Mouse (Mus musculus): ENCODE measurements around the gene Dgki.

GRCm38 (mm10) chr6:36898412-36898811 is 401.6 kb downstream of the Dgki start:
- no peak for TF ChIP-seq CTCF (IDR thresholded peaks at IDR 0.05; ENCODE audit: low read depth, low read length)
- TF ChIP-seq EP300 (IDR thresholded peaks at IDR 0.05; ENCODE audit: insufficient read depth, low read depth, low read length) = no peak
- TF ChIP-seq POLR2A (IDR thresholded peaks at IDR 0.05; ENCODE audit: insufficient read depth, low read length) = no peak
